Mouse (Mus musculus) liver, embryonic 16.5 days (tissue): ENCODE results near the gene Pycr2. TPM values are rescaled to one million over a fixed set of nuclear protein-coding genes. Genes with fewer than 3 reads are reported as not detected.

Experiments
- ATAC-seq: fragments of 200-750 bp; cut with Nextera tagmentation; 2 replicates; pipeline ENCODE4 v1.8.0; 2017; ENCODE audit warnings: low read depth, mild to moderate bottlenecking, moderate number of reproducible peaks, moderate library complexity
- H3K27ac ChIP-seq: fragments of 300-500 bp; sonication (generic); 2 replicates; pipeline ENCODE4 v1.5.1; 2014; ENCODE audit warnings: mild to moderate bottlenecking, low read length
- H3K27me3 ChIP-seq: fragments of 300-500 bp; sonication (generic); 2 replicates; pipeline ENCODE4 v1.6.1; 2014; ENCODE audit warnings: low read depth, low read length, mixed read lengths; ENCODE audit not compliant: control insufficient read depth, insufficient read depth
- H3K36me3 ChIP-seq: fragments of 300-500 bp; sonication (generic); 2 replicates; pipeline ENCODE4 v1.6.1; 2014; ENCODE audit warnings: mild to moderate bottlenecking; ENCODE audit not compliant: control insufficient read depth, insufficient read depth
- H3K4me1 ChIP-seq: fragments of 300-500 bp; sonication (generic); 2 replicates; pipeline ENCODE4 v1.6.1; 2014; ENCODE audit warnings: low read depth, low read length, mixed read lengths; ENCODE audit not compliant: control insufficient read depth
- H3K4me2 ChIP-seq: fragments of 300-500 bp; sonication (generic); 2 replicates; pipeline ENCODE4 v1.6.1; 2014; ENCODE audit warnings: low read depth, low read length, mixed read lengths
- H3K4me3 ChIP-seq: fragments of 300-500 bp; sonication (generic); 2 replicates; pipeline ENCODE4 v1.5.1; 2014; ENCODE audit warnings: low read depth, mild to moderate bottlenecking, low read length
- H3K9ac ChIP-seq: fragments of 300-500 bp; sonication (generic); 2 replicates; pipeline ENCODE4 v1.6.1; 2014; ENCODE audit warnings: low read depth, low read length
- H3K9me3 ChIP-seq: fragments of 300-500 bp; sonication (generic); replicated peaks from 2 replicates; pipeline ENCODE4 v1.6.1; 2016; ENCODE audit warnings: low read length; ENCODE audit not compliant: control insufficient read depth
- WGBS: fragments of 180-500 bp; shearing (Covaris S2); extraction: QIAGEN DNeasy Blood & Tissue Kit; methylation state at CpG from one replicate; pipeline ENCODE4 v1.1.7; 2014; ENCODE audit not compliant: insufficient replicate concordance; 5-methylcytosine and 5-hydroxymethylcytosine counted together
- polyA plus RNA-seq: library from polyadenylated mRNA; unstranded; fragments of >200 nt; fragmentation: Nextera tagmentation; extraction: Ambion mirVana; gene quantifications from 2 replicates; pipeline ENCODE4 v1.2.1, GENCODE M21; 2015

The Pycr2 gene
- polyA plus RNA-seq, 1 experiment from 2014 or later = 81.2 TPM

DNA sequence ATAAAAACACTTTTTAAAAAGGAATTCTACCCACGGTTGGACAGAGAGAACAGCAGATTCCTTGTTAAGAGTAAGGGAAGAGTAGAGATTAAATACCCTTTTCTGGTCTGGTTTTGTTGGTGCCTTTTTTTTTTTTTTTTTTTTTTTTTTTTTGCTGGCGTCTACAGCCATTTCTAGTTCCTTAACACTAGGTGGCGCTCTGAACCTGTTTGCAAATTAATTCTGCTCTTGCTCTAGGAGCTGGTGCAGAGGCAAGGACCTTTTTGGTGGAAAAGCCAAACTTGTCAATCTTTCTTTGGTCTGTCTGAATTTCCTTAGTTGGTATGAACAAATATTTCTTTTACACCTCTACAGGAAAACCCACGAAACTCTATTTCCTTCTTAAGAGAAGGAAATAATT is 3.0 kb upstream of the Pycr2 start:
- Histone ChIP-seq H3K4me3 (no peak overlapping the region), H3K4me1 (peaks cover 39% of the 10 kb centered on the region), H3K4me2 (no peak overlapping the region), H3K36me3 (peaks cover 6% of the 10 kb centered on the region), H3K9me3 (no peaks in the 10 kb centered on the region), H3K27me3 (no peaks in the 10 kb centered on the region), H3K9ac (no peak overlapping the region), H3K27ac (no peak overlapping the region)
- 2% methylated on average over 4 of the region's 4 CpGs for WGBS
- no peak for ATAC-seq

GRCm38 (mm10) chr1:180902915-180903314 is 1.2 kb upstream of the Pycr2 start:
- Histone ChIP-seq H3K27me3 (no peaks in the 10 kb centered on the region), H3K4me2 (peak overlapping the region; percentile 97), H3K27ac (peak overlapping the region; percentile 99), H3K4me1 (peaks cover 50% of the 10 kb centered on the region), H3K9me3 (no peaks in the 10 kb centered on the region), H3K4me3 (peak overlapping the region; percentile 96), H3K9ac (no peak overlapping the region; the same call in 1 of the 2 replicates), H3K36me3 (peaks cover 24% of the 10 kb centered on the region)
- WGBS = 14% methylated on average over 5 of the region's 5 CpGs
- peak; percentile 88 for ATAC-seq

DNA sequence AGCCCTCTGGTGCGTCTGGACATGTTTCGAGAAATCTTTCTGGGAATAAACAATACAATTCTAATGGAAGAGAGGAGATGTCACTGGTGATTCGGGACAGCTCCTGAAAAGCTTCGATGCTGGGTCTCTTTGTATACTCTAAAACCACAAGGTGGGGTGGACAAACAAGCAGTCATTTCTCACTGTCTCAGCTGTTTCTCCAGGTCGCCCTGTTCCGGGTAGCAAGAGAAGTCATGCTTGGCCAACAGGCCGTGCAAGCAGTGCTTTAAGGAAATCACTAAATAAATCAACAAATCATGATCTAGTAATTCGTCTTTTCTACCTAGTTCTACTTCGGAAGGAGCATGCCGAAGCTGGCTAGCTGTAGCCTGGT is 441 bp upstream of the Pycr2 start:
- no peak for ATAC-seq
- H3K4me1 ChIP-seq = peaks cover 52% of the 10 kb centered on the region

DNA sequence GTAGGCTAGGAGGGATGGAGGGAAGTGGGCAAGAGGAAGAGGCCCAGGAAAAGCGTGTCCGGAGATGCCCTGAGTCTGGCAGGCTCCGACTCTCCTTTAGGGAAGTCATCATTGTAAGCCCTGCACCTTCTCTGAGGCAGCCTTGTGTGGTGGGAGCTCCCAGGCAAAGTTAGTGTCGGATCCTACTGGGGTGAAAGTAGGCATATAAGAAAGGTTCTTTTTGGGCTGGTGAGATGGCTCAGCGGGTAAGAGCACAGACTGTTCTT is 655 bp downstream of the Pycr2 start:
- Histone ChIP-seq H3K36me3 (peaks cover 27% of the 10 kb centered on the region), H3K27me3 (no peaks in the 10 kb centered on the region), H3K4me2 (peak overlapping the region; percentile 97), H3K9me3 (no peaks in the 10 kb centered on the region), H3K9ac (peak overlapping the region; percentile 95), H3K4me1 (peaks cover 52% of the 10 kb centered on the region), H3K27ac (peak overlapping the region; percentile 99), H3K4me3 (peak overlapping the region; percentile 96)
- 2% methylated on average over 5 of the region's 5 CpGs for WGBS
- ATAC-seq = no peak

More for the DNA sequence above, 441 bp upstream of the Pycr2 start:
- H3K4me3 ChIP-seq = peak overlapping the region; percentile 96
- no peaks in the 10 kb centered on the region for H3K9me3 ChIP-seq
- no peaks in the 10 kb centered on the region for H3K27me3 ChIP-seq
- H3K9ac ChIP-seq = peak overlapping the region; percentile 95
- H3K4me2 ChIP-seq = peak overlapping the region; percentile 97
- peak overlapping the region; percentile 99 for H3K27ac ChIP-seq
- WGBS = 22% methylated on average over 10 of the region's 10 CpGs
- H3K36me3 ChIP-seq = peaks cover 27% of the 10 kb centered on the region

DNA sequence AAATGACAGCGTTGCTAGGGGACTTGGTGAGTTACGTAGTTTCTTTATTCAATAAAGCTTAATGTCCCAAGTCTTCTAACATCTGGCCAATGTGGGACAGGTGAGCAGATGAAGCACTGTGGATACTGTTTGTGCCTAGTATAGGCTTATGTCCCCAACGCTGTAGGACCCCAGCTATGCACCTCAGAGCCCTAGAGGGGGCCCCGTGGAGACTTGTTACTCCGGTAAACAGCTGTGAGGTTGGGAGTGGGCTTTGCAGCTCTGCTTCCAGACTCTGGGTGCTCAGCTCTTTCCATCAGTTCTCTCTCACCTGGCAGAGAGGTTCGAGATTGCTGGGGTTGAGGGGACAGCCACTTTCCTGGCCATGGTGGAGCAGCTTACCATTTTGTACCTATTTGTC is 1.2 kb downstream of the Pycr2 start:
- Histone ChIP-seq H3K4me1 (peaks cover 52% of the 10 kb centered on the region), H3K4me3 (peak overlapping the region; percentile 96), H3K9me3 (no peaks in the 10 kb centered on the region), H3K27me3 (no peaks in the 10 kb centered on the region), H3K9ac (peak overlapping the region; percentile 95), H3K27ac (peak overlapping the region; percentile 99), H3K4me2 (peak overlapping the region; percentile 97), H3K36me3 (peaks cover 27% of the 10 kb centered on the region)
- no peak for ATAC-seq
- 50% methylated on average over 6 of the region's 6 CpGs for WGBS

GRCm38 (mm10) chr1:180905876-180906275 is 1.8 kb downstream of the Pycr2 start:
- Histone ChIP-seq H3K9ac (peak overlapping the region; percentile 95; the same call in 1 of the 2 replicates), H3K9me3 (no peaks in the 10 kb centered on the region), H3K4me2 (peak overlapping the region; percentile 97), H3K4me3 (peak overlapping the region; percentile 96), H3K27ac (no peak overlapping the region), H3K4me1 (peaks cover 50% of the 10 kb centered on the region), H3K36me3 (peaks cover 27% of the 10 kb centered on the region), H3K27me3 (no peaks in the 10 kb centered on the region)
- no peak for ATAC-seq
- 91% methylated on average over 17 of the region's 17 CpGs for WGBS

DNA sequence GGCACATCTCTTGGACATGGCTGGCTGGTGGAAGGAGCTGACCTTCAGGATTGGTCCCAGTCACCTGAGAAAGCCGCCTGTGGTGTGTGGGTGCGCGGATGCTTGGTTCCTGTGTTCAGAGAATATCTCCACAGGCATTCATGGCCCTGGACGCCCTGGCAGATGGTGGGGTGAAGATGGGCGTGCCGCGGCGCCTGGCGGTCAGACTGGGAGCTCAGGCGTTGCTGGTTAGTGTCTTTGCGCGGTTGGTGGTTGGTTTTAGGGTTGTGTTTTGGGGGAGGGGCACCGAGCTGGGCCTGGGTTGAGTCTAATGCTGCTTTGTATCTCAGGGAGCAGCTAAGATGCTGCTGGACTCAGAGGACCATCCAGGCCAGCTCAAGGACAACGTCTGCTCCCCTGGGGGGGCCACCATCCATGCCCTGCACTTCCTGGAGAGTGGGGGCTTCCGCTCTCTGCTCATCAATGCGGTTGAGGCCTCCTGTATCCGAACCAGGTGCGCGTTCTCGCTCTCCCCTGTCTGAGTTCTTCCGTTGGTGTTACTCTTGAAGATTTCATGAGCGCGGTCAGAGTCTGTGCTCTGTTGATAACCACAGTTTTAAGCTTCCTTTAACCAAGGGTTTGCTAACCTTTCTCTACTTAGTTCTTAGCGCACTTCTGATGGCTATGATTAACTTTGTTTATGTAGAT is 2.5 kb downstream of the Pycr2 start:
- Histone ChIP-seq H3K4me3 (peak overlapping the region; percentile 96), H3K27ac (no peak overlapping the region), H3K36me3 (peaks cover 27% of the 10 kb centered on the region), H3K4me2 (peak overlapping the region; percentile 97), H3K4me1 (peaks cover 51% of the 10 kb centered on the region), H3K9me3 (no peaks in the 10 kb centered on the region), H3K27me3 (no peaks in the 10 kb centered on the region), H3K9ac (peak overlapping the region; percentile 95; the same call in 1 of the 2 replicates)
- WGBS = 75% methylated on average over 24 of the region's 24 CpGs
- ATAC-seq = no peak

DNA sequence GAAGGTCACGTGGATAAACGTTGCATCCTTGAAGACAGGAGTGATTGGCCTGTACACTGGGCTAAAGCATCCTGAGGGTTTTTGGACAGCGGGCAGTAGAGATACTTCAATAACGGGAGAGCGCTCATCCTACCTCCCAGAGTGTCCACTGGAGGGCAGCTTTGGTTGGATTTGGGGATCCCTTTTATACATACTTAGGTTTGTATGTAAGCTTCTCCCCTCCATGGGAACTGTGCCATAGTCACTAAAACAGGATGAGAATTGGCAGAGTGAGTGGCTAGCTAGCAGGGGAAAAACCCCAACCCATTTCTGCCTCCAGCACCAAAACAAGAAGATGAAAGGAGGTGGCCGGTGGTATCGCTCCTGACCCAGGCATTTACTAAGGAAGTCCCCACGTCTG is 7.0 kb downstream of the Pycr2 start:
- Histone ChIP-seq H3K27ac (0 out of 2 replicates have a peak overlapping the region, but pooled peaks have one; percentile 12), H3K4me2 (peak overlapping the region; percentile 59), H3K4me3 (no peak overlapping the region), H3K27me3 (no peaks in the 10 kb centered on the region), H3K9me3 (no peaks in the 10 kb centered on the region), H3K36me3 (peaks cover 21% of the 10 kb centered on the region), H3K4me1 (peaks cover 31% of the 10 kb centered on the region), H3K9ac (no peak overlapping the region)
- no peak for ATAC-seq
- 47% methylated on average over 8 of the region's 8 CpGs for WGBS

DNA sequence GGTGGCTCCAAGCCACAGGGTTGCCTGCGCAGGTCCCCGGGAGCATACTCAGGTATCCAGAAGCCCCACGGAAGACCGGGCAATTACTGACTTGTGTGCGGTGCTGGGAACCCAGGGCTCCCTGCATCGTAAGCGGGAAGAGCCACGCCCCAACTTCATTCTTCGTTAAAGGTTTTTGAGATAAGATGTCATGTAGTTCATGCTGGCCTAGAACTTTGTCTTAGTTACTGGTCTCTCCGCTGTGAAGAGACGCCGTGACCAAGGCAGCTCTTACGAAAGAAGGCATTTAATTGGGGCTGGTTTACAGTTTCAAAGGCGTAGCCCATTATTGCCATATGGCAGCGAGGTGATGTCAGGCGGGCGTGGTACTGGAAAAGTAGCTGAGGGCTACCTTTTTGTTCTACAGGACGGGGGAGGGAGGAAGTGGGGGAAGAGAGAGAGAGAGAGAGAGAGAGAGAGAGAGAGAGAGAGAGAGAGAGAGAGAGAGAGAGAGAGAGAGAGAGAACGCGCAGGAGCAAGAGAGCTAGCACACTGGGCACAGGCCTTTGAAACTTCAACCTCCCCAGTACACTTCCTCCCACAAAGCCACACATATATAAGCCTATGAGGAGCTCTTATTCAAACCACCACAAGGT is 7.7 kb downstream of the Pycr2 start:
- no peak overlapping the region for H3K4me3 ChIP-seq
- H3K4me1 ChIP-seq = peaks cover 25% of the 10 kb centered on the region
- no peaks in the 10 kb centered on the region for H3K27me3 ChIP-seq
- no peaks in the 10 kb centered on the region for H3K9me3 ChIP-seq
- 0 out of 2 replicates have a peak overlapping the region, but pooled peaks have one; percentile 12 for H3K27ac ChIP-seq
- WGBS = 26% methylated on average over 20 of the region's 20 CpGs
- H3K36me3 ChIP-seq = peaks cover 15% of the 10 kb centered on the region
- peak overlapping the region; percentile 59 for H3K4me2 ChIP-seq
- H3K9ac ChIP-seq = no peak overlapping the region
- ATAC-seq = peak; percentile 53
